Mouse (Mus musculus) naive thymus-derived CD4-positive, alpha-beta T cell, adult 2 months (primary cell): ENCODE results near the gene Nfia.

Experiments
- DNase-seq: peaks from one replicate; pipeline ENCODE4 v3.0.0-alpha.2; 2011; ENCODE audit warnings: low read depth

Gene Nfia

GRCm38 (mm10) chr4:97816753-97817152 lies 44.2 kb downstream of the Nfia start:
- DNase-seq: no peak

- no peak for DNase-seq
Measured at GRCm38 (mm10) chr4:97817741-97818140, 45.2 kb downstream of the Nfia start.

GRCm38 (mm10) chr4:97818498-97818897 lies 46.0 kb downstream of the Nfia start:
- DNase-seq: no peak

- DNase-seq: no peak
Measured at GRCm38 (mm10) chr4:97819101-97819500, 46.6 kb downstream of the Nfia start.

GRCm38 (mm10) chr4:97820474-97821259 lies 48.1 kb downstream of the Nfia start:
- no peak for DNase-seq

GRCm38 (mm10) chr4:97821556-97822251 lies 49.2 kb downstream of the Nfia start:
- DNase-seq: no peak

- DNase-seq: no peak
Measured at GRCm38 (mm10) chr4:97823512-97823911, 51.0 kb downstream of the Nfia start.

GRCm38 (mm10) chr4:97824451-97824850 lies 51.9 kb downstream of the Nfia start:
- DNase-seq: no peak

- no peak for DNase-seq
Measured at GRCm38 (mm10) chr4:97825432-97825831, 52.9 kb downstream of the Nfia start.

- no peak for DNase-seq
Measured at GRCm38 (mm10) chr4:97825841-97826240, 53.3 kb downstream of the Nfia start.

GRCm38 (mm10) chr4:97827115-97827514 lies 54.6 kb downstream of the Nfia start:
- DNase-seq: no peak

- DNase-seq: no peak
Measured at GRCm38 (mm10) chr4:97828579-97828978, 56.0 kb downstream of the Nfia start.

- no peak for DNase-seq
Measured at GRCm38 (mm10) chr4:97829336-97830050, 57.0 kb downstream of the Nfia start.

- DNase-seq: no peak
Measured at GRCm38 (mm10) chr4:97830051-97830853, 57.7 kb downstream of the Nfia start.

- DNase-seq: no peak
Measured at GRCm38 (mm10) chr4:97830935-97831608, 58.5 kb downstream of the Nfia start.

- peak; percentile 4 for DNase-seq
Measured at GRCm38 (mm10) chr4:97831611-97832278, 59.2 kb downstream of the Nfia start.

- DNase-seq: no peak
Measured at GRCm38 (mm10) chr4:97832279-97832640, 59.7 kb downstream of the Nfia start.

GRCm38 (mm10) chr4:97836812-97837211 lies 64.3 kb downstream of the Nfia start:
- no peak for DNase-seq

GRCm38 (mm10) chr4:97837724-97838123 lies 65.2 kb downstream of the Nfia start:
- DNase-seq: no peak

- DNase-seq: no peak
Measured at GRCm38 (mm10) chr4:97838651-97839050, 66.1 kb downstream of the Nfia start.
